Mouse (Mus musculus) right cerebral cortex, postnatal 10 days (tissue): Measurements from ENCODE around the gene Mctp1.
A peak's percentile ranks its signal among the peaks of the same experiment; 100 is the strongest.

Experiments used
- DNase-seq, 2 experiments: peaks; one replicate each; pipeline ENCODE4 v3.0.0; 2021; ENCODE audit warnings: low spot score in 2 of 2

Gene Mctp1

DNA sequence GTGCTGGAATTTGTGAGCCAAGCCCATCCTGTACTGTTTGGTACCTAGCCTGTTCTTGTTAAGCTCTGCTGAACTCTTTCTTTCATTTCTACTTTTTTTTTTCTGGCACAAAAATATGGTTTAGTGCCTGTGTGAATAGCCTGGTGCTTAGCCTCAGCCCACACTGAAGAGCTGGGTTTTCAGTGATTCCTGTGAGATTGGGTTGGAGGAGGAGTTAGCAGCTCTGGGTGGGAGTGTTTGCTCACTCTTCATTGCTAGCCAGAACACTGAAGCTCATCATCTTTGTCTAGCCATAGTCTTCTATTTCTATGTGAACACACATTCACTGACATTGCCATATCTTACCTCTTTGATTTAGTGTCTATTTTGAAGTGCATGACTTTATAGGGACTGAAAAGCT is 225.1 kb downstream of the Mctp1 start:
- DNase-seq: no peak

DNA sequence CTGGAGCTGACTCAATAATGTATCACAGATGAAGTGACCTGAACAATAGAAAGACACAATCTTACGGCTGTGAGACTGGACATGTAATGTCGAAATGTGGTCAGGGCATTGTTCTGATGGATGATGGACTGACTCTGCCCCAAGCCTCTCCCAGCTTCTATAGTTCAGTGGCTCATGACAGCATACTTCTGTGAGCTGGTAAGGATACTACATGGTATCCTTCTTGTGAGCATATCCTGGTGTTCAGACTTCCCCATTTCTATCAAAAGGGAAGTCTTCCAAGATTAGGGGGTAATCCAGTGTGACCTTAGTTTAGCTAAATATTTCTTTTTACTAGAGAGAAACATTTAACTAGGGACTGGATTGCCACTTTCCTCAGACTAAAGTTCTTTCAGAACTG is 227.2 kb downstream of the Mctp1 start:
- no peak for DNase-seq

DNA sequence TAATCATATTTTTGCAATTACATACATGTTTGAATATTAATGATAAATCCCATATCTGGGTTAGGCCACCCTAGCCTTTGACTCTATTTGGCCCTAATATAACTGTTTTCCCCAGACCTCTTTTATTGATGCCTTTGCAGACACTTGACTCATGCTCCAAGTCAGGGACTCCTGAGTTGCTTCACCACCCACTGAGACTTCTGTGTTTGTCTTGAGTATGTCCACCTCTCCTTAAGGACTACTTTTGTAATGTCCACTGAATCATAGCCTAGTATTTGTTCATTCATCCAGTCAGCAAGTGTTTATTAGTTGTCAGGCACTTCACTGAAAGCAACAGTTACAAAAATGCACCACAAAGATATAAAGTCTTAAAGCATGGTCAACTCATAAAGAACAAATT is 235.8 kb downstream of the Mctp1 start:
- no peak for DNase-seq

DNA sequence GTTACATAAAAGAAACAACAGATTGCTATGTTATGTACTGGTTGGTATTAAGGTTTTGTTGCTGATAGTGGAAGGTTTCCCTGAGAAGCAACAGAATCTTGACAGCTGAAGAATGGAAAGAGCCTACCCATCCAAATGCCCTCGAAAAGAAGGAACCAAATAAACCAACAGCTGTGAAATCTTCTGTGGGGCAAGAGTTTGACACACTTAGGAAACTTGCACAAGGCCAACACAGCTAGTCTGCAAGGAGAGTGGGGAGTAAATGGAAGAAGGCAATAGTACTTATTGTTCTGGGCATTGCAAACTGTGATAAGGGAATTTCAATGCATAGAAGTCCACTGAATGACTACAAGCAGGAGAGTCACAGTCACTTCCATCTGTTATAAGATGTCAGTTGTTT is 236.2 kb downstream of the Mctp1 start:
- no peak for DNase-seq

DNA sequence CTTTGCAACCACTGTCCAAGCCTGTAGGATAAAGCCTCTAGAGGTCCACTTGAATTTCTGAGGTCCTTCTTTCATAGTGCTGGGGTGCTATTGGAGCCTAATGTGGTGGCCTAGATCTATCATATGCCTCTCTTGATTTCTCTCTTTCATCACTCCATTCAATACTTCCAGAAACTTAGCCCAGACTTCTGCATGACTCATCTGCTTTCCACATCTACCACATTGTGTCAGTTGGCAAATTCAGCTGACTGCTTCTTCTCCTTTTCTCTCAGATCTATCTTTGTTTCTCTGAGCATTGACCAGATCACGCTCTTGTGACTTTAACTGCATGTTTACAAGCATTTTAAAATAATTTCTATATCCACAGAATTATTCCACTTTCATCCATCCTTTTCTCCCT is 249.4 kb downstream of the Mctp1 start:
- no peak for DNase-seq

DNA sequence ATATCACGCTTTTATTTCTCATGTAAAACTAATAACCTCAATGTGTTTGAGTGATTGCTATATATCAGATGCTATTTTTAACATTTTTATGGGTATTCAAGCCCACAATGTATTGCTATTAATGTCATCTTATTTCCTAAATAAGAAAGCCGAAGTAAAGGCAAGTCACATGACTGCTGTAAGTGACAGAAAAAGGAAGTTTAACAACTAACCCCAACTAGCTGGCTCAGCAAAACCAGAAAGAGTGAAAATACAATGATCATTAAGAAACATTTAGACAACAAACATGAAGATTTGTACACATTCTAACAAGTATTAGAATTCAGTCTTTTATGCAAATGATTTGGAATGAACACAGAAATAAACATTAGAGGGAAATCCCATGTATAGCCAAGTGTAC is 253.9 kb downstream of the Mctp1 start:
- DNase-seq: no peak

DNA sequence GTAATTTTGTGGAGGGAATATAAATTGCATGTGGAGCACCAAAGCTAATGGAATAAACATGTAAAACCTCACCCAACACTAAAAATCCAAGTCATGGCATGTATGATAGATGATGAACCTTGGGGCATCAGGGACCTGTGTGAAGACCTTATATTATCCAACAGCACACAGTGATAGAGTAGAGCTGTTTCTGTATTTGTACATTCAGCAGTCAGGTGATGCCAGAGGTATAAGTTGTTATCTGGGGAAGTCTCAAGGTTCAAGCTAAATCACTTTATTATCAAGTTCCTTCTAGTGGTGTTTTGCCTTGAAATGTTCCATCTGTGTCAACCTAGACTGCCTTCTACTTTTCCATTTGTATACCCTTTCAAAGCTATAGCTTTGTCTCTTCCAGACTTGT is 275.2 kb downstream of the Mctp1 start:
- no peak for DNase-seq

DNA sequence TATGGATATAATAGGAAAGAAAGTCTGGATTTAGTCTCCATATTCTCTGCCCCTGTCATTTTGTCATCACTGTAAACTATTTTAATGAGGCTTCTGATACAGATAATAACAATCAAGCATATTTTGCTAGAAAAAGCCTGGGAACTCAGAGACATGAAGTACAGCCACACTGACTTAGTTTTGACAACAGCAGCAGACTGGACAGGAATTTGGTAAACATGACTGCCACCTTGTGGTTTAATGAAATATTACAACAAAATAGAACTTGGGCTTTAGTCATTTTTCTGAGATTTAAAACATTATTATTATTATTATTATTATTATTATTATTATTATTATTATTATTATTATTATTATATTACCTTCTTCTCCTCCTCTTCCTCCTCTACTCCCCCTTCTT is 297.0 kb downstream of the Mctp1 start:
- no peak for DNase-seq

DNA sequence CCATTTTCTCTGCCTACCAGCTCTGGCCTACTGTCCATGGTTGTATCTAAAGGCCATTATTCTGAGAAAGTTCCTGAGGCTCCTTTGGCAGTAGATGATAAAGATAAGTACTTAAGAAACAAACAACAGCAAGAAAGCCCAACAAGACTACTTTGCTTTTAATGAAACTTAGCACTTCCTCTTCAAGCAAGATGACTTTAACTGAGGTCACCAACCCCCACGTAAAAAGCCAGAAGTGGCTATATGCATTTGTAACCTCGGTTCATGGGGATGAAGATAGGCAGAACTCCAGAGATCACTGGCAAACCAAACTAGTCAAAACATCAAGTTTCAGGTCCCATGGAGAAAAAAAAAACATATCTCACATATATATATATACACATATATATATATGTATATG is 305.0 kb downstream of the Mctp1 start:
- no peak for DNase-seq

DNA sequence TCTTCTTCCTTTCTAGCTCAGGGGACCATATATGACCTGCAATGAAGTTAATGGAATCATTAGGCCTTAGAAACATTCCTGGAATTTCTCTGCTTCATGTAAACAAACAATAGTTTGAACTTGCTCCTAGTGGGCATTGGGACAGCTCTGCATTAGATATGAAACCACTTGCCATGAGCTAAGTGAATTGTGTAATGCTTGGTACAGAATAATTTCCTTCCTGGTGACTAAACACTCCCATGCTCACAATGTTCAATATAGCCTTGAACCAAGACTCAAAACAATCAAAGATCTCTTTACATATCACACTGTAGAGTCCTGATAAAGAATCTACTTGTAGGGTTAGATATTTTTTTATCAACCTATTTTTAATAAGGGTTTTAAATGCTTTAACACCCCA is 305.8 kb downstream of the Mctp1 start:
- no peak for DNase-seq

DNA sequence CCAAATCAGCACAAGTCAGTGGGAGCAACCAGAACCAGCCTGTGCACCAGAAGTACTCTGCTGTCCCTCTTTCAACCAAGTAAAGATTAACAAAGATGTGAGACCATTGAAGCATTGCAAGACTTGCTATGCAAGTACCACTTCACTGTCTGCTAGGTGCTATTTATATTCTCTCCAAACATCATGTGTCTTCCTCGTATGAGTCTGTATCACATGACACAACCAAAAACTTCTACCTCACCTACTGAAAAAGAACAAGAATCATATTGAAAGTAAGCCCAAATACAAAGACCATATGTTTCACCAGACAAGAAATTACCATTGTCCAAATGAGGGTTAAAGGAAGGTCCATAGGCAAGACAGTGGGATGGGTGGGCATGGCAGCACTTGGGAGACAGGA is 306.4 kb downstream of the Mctp1 start:
- no peak for DNase-seq

DNA sequence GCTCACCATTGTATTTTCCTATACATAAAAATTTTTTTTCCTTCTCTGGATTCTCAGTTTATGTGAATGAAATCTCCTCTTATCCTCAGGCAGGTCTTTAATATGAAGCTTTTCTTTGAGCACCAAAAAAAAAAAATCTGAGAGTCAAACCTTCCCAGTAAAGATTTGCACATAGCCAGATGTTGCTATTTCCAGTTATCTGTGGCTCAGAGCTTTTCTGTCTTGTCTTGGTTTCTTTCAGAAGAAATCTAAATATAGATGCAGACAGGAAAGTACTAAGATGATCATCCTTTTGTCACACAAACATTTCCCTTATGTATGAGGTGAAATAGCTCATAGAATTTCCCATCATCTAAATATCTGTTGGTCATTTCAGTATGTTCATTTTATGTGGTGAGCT is 349.7 kb downstream of the Mctp1 start:
- DNase-seq: no peak

DNA sequence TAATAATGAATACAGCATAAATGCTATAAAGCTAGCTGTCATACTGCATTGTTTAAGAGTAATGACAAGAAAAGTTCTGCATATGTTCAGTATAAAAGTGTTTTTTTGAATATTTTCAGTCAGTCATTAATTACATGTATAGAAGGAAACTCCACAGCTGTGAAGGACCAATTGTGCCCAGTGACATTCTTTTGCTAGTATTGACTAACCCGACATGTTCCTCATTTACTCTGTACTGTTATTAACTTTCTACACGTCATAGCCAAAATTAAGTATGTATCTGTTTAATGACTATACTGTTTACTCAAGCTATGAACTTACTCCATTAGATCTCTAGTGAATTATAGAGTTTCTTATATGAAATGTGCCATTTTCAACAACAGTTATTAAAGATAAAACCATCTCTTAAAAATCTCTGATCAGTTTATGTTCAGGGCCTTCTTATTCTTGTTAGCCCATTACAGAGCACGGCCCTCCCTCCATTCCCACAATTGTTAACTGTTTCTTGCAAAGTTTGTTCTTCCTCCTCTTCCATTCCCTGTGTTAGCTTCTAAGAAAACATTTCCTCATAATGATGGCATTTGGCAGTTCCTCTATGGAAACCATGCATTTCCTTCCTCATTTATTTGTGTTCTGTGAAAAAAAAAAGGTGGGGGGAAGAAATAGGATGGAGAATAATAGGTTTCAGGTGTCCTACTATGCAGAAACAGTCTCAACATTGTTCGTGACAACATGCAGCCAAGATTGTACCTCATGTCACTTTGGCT is 366.5 kb downstream of the Mctp1 start:
- DNase-seq: no peak

DNA sequence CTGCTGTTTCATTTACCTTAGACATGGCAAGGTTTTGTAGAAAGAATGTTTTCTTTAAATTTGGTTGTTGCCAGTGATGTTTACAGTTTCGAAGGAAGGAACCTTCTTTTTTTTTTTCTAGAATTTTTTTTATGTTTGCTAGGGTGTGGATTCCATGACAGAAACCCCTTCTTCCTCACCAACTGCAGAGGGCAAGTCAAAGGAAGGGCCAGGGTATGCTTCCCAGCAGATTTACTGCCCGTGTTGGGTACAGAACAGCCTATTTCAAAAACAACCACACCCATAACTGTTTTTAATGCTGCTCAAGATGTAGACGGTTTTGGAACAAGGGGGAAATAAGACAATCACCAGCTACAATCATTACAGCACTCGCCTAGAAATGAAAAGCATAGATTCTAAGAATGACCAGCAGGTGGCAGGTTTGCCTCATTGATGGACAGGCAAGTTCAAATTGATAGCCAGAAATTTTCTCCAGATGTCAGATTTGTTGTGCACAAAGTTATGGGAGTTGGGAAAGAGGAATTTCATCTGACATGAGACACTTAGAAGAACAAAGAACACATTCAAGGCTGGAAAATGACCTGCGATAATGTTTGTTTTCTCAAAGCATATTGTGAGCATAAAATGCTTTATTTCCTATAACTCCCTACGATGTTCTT is 375.6 kb downstream of the Mctp1 start:
- peak; percentile 53 to 68 for DNase-seq

DNA sequence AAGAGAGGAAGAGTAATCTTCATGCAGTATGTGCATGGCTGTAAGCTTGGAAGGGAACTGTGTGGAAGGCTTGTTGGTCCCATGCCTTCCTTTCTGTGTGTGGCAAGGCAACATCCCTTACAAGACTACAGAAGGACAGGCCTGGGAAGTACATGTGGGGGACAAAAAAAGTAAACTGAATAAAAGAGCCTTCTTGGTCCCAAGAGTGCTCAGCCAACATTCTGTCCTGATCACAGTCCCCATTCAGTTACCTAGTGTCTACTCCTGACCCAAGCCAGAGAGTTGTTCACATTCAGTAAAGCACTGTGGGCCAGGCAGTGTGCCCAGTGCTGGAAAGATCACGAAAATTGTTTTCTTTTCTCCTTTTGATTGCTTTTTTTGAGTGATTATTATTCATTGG is 415.3 kb downstream of the Mctp1 start:
- DNase-seq: peak; percentile 30 to 36

DNA sequence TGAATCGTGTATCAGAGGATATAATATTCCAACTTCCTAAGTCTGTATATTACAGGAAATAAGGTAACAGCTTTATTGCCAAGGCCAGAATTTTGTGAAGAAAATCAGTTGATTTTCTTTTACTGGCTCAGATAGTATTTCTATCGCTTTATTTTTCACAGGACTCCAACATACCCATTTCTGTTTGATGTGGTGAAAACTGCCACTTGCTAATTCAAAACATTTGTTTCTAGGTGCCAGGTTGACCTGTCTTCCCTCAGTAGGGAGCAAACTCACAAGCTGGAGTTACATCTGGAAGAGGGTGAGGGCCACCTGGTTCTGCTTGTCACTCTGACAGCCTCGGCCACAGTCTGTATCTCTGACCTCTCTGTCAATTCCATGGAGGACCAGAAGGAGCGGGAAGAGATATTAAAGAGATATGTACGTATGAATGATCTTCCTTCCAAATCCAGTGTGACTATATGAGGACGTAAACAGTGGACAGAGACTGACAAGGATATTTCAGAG is 416.8 kb downstream of the Mctp1 start:
- DNase-seq: no peak

DNA sequence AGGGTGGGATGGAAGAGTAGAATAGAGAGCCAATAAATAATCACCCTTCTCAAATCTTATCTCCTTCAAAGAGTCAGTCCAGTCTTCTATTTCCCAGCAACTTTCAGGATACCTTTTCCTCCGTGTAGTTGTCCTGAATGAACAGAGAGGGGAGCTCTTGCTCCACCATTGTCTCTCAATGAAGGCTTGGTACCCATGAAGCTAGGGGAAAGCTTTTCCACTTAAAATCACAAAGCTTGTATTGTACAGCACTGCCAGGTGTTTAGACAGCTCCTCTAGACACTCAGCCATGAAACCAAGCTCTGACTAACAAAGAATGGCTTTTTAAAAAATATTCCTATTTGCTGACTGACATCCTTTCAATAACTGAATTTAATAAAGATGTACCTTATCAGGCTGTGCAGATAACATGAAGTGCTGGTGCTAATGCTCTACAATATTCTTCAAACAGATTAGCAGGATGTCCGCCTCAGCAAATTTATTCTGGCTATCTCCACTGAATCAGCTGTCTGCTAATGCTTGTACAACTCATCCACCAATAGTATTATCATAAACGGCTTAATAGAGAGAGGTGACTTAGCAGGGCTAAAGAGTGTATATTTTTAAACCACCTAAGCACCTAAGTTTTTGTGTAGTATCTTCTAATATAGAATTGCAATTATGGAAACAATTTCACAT is 417.9 kb downstream of the Mctp1 start:
- peak; percentile 52 to 57 for DNase-seq

DNA sequence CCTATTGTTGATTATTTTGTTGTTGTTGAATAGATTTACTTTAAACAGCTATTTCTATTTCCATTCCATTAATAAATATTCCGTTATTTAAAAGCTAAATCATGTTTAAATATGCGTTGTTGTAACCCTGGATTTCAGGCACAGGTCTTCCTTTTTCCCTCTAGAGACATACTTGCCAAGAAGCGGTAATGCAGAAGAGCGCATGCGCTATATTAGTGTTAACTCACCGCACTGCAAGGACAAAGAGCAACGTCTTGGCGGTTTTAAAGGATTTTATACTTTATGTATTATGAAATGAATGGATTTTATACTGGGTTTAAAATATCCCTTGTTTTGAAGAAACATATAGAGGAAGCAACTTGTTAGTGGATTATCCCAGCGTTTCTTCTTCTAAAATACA is 418.6 kb downstream of the Mctp1 start:
- no peak for DNase-seq

DNA sequence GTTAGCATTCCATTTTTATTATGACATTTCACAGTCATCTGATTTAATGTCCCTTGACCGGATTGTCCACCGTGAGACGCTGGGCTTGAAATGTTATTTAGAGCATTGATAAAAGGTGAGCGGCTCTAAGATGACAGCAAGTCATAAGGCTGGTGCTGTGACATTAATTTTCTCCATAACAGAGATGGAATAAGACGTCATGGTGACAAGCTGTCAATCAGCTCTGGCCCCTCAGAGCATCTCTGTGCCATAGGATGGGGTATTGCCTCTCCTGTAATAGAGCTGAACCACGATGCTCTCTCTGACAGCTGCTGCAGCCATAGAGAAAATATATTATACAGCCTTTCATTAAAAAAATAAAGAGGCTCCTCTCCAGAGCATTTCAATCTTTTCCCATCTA is 419.5 kb downstream of the Mctp1 start:
- DNase-seq: no peak

DNA sequence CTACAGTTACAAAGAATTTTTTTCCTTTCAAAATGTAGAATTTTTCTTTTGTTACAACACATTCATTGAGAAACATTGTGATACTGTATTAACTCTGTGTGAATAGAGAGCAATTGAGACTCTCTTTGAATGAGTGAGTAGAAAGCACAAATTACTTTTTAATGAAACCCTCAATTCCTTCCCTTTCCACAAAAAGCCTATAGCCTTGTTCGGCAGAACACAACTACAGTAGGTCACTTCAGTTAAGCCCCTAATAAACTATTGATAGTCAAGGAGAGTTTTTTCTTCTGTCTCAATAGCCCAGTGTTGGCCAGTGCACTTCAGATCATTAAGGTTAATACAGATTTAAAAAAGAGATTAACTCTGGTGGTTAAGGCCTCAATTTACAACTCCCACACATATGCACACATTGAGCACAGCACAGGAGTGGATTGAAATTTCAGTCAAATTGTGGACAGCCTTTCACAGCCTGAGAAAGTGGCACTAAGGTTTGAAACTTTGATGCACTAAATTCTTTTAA is 424.6 kb downstream of the Mctp1 start:
- DNase-seq: no peak

DNA sequence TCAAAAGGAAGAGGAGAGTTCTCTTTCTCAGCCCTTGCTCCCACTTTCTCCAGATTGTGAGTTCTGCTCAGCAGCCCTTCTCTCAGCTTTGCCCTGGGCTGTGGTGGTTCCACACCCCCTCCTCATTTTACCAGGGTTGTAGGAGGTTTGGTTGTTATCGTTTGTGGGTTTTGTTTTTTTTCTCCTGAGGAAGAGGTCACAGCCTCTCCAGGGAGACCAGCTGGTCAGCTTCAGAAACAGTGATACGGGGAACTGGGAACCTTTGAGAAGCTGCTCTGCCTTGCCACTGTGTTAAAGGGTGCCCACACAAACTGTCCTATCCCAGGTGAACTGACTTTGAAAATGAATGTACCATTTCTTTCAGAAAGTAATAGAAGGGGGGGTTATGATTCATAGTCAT is 425.5 kb downstream of the Mctp1 start:
- DNase-seq: no peak

DNA sequence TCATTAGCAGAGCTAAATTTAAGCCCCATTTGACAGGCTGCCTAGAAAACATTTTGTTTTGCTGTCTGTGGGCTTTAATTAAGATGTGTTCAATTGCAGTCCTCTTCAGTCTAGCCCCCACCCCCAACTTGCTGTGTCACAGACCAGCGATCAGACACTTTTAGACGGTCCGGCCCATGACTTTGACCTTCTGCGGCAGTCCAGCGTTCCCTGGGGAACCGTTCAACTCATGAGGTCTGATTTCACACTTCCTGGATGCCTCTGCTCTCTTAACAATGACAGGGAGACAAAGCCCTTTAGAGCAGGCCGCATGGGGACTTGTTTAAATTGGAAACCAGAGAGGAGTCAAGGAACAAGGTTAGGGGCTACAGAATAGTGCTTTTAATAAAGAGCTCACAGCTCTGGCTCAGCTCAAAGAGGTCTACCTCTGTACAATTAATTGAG is 426.2 kb downstream of the Mctp1 start:
- peak; percentile 35 to 52 for DNase-seq

DNA sequence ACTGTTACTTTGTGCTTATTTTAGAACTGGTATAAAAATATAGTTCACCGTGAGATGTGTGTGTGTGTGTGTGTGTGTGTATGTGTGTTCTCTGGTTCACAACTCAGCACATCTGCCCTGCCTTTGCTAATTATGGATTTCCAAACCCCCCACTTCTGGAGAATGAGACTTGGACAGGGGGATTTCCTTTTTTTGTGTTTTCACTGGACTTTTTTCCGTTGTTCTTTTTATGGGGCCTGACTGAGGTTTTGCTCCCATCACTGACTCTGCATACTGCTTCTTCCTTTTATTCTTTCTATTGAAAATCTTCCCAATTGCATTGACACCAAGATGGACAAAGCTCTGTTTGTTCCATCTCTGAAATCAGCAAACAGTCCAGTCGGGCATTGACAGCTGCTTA is 438.7 kb downstream of the Mctp1 start:
- no peak for DNase-seq
